In genomic region chr7:140855181-140855580, GRCm38 (mm10) we compare ENCODE assay signal across 9 mouse cellular contexts. TPM values are rescaled to one million over a fixed set of nuclear protein-coding genes. Genes with fewer than 3 reads are reported as not detected.
DNase-seq lines count a peak whose midpoint lies in the region; ATAC-seq and TF ChIP-seq lines count a peak whose summit lies in the region.
"Had no signal": no experiment of that assay in that cellular context is flagged by ENCODE, and none has a peak within 500 bp of the region (broad histone marks: within the 10 kb centered on the region; RNA-seq: fewer than 3 reads in every experiment).

No protein-coding gene starts in this region.

- TF ChIP-seq RAD21 in MEL (IDR thresholded peaks at IDR 0.05; ENCODE audit: low read depth, low read length) = no peak

- WGBS in heart, embryonic 16.5 days = 70% methylated on average over 9 of the region's 9 CpGs
- 75% methylated on average over 9 of the region's 9 CpGs for WGBS in hindbrain, embryonic 11.5 days
- 80% methylated on average over 9 of the region's 9 CpGs for WGBS in midbrain, embryonic 10.5 days

- peaks cover 23% of the 10 kb centered on the region for H3K4me1 ChIP-seq in heart, embryonic 16.5 days (ENCODE audit: control insufficient read depth, insufficient read depth, low read length)
- peaks cover 3 to 19% of the 10 kb centered on the region in 2 experiments; a peak in 3 of 4 replicates for H3K4me1 ChIP-seq in MEL (ENCODE audit: control insufficient read depth in 1 of 2, insufficient read depth in 2 of 2, low read length in 2 of 2)
- peaks cover 8% of the 10 kb centered on the region for H3K4me1 ChIP-seq in hindbrain, embryonic 11.5 days (replicated peaks; ENCODE audit: control insufficient read depth, insufficient read depth, low read length)
- peaks cover 37% of the 10 kb centered on the region for H3K4me1 ChIP-seq in midbrain, embryonic 10.5 days

- H3K79me2 ChIP-seq in MEL (ENCODE audit: control insufficient read depth, insufficient read depth, low read length, poor library complexity) = peaks cover 37% of the 10 kb centered on the region

- peaks cover 47% of the 10 kb centered on the region for H3K36me3 ChIP-seq in heart, embryonic 16.5 days (ENCODE audit: control insufficient read depth, insufficient read depth)
- H3K36me3 ChIP-seq in MEL (ENCODE audit: control insufficient read depth in 1 of 2, insufficient read depth in 2 of 2, low read length in 2 of 2) = peaks cover 0 to 8% of the 10 kb centered on the region in 2 experiments; a peak in 2 of 4 replicates
- no peaks in the 10 kb centered on the region for H3K36me3 ChIP-seq in hindbrain, embryonic 11.5 days (ENCODE audit: control insufficient read depth, insufficient read depth, low read length)
- peaks cover 58% of the 10 kb centered on the region for H3K36me3 ChIP-seq in midbrain, embryonic 10.5 days

- H3K4me3 ChIP-seq in heart, embryonic 16.5 days (ENCODE audit: low read length) = peak overlapping the region; percentile 80
- H3K4me3 ChIP-seq in MEL (ENCODE audit: control insufficient read depth in 1 of 2, insufficient read depth in 1 of 2, low read depth in 2 of 2, low read length in 2 of 2) = peak overlapping the region; percentile 84 to 91
- peak overlapping the region; percentile 80 for H3K4me3 ChIP-seq in hindbrain, embryonic 11.5 days (ENCODE audit: low read depth, low read length)
- H3K4me3 ChIP-seq in midbrain, embryonic 10.5 days = peak overlapping the region; percentile 90

- H3K4me2 ChIP-seq in heart, embryonic 16.5 days (ENCODE audit: low read depth, low read length) = peak overlapping the region; percentile 98
- H3K4me2 ChIP-seq in hindbrain, embryonic 11.5 days (replicated peaks; ENCODE audit: low read depth, low read length) = peak overlapping the region; percentile 92

- no peak overlapping the region for H3K27ac ChIP-seq in heart, embryonic 16.5 days (ENCODE audit: low read length)
- peak overlapping the region; percentile 61 for H3K27ac ChIP-seq in MEL (ENCODE audit: control insufficient read depth, low read depth, low read length)
- no peak overlapping the region for H3K27ac ChIP-seq in hindbrain, embryonic 11.5 days (ENCODE audit: low read depth, low read length)
- H3K27ac ChIP-seq in midbrain, embryonic 10.5 days (replicated peaks) = peak overlapping the region; percentile 90; the same call in 1 of the 2 replicates

- no peaks in the 10 kb centered on the region for H3K27me3 ChIP-seq in heart, embryonic 16.5 days (ENCODE audit: control insufficient read depth, insufficient read depth, low read length)
- no peaks in the 10 kb centered on the region for H3K27me3 ChIP-seq in MEL (ENCODE audit: control insufficient read depth in 1 of 2, insufficient read depth in 2 of 2, low read length in 2 of 2)
- H3K27me3 ChIP-seq in hindbrain, embryonic 11.5 days (ENCODE audit: control insufficient read depth, insufficient read depth, low read length) = no peaks in the 10 kb centered on the region
- H3K27me3 ChIP-seq in midbrain, embryonic 10.5 days (ENCODE audit: low read depth, poor library complexity, severe bottlenecking) = no peaks in the 10 kb centered on the region

- no peak for TF ChIP-seq EP300 in MEL (IDR thresholded peaks at IDR 0.05; ENCODE audit: low read depth in 1 of 2, low read length in 2 of 2)

- TF ChIP-seq POLR2A in MEL (IDR thresholded peaks at IDR 0.05; ENCODE audit: control insufficient read depth in 1 of 2, insufficient read depth in 1 of 2, low read depth in 1 of 2, low read length in 2 of 2, poor library complexity in 1 of 2) = no peak

- H3K9ac ChIP-seq in heart, embryonic 16.5 days (ENCODE audit: low read length) = peak overlapping the region; percentile 80
- peak overlapping the region; percentile 75 for H3K9ac ChIP-seq in MEL (ENCODE audit: control insufficient read depth, low read depth, low read length, poor library complexity, severe bottlenecking)
- peak overlapping the region; percentile 32; the same call in 1 of the 2 replicates for H3K9ac ChIP-seq in hindbrain, embryonic 11.5 days (ENCODE audit: low read depth, low read length)

- ATAC-seq in heart, embryonic 16.5 days (replicated peaks; ENCODE audit: extremely low read depth, insufficient read depth, low FRiP score) = no peak
- ATAC-seq in hindbrain, embryonic 11.5 days (ENCODE audit: low FRiP score) = no peak

- no peaks in the 10 kb centered on the region for H3K9me3 ChIP-seq in heart, embryonic 16.5 days (replicated peaks; ENCODE audit: control insufficient read depth, low read length)
- no peaks in the 10 kb centered on the region for H3K9me3 ChIP-seq in MEL (replicated peaks; ENCODE audit: insufficient read depth, low read length)
- H3K9me3 ChIP-seq in hindbrain, embryonic 11.5 days (ENCODE audit: control insufficient read depth, low read length) = no peaks in the 10 kb centered on the region
- no peaks in the 10 kb centered on the region for H3K9me3 ChIP-seq in midbrain, embryonic 10.5 days (replicated peaks)

- no peak for DNase-seq in heart, adult 11 months
- DNase-seq in MEL (ENCODE audit: low read depth, low spot score) = no peak
- no peak for DNase-seq in hindbrain, embryonic 11.5 days (ENCODE audit: low spot score)
- DNase-seq in midbrain, embryonic 10.5 days (ENCODE audit: low spot score) = no peak
- DNase-seq in adrenal gland, adult 8-10 months = no peak
- DNase-seq in urinary bladder, postnatal 10 days (ENCODE audit: low spot score) = no peak
- no peak for DNase-seq in kidney, postnatal 36 days

- no peak for TF ChIP-seq CTCF in MEL (IDR thresholded peaks at IDR 0.05 in 2 of 3, conservative IDR thresholded peaks at IDR 0.05 in 1 of 3; ENCODE audit: control insufficient read depth in 1 of 3, insufficient read depth in 1 of 3, low read depth in 2 of 3, low read length in 3 of 3, poor library complexity in 1 of 3, severe bottlenecking in 1 of 3)

TF ChIP-seq in MEL, 35 proteins besides CTCF, POLR2A, EP300 and RAD21 (continues in another document):
- no peak for TF ChIP-seq MAZ (IDR thresholded peaks at IDR 0.05; ENCODE audit: low read depth, low read length)
- no peak for TF ChIP-seq ZMIZ1 (IDR thresholded peaks at IDR 0.05; ENCODE audit: low read depth, low read length)
- TF ChIP-seq MYB (IDR thresholded peaks at IDR 0.05; ENCODE audit: low read depth, low read length) = no peak
- TF ChIP-seq UBTF (IDR thresholded peaks at IDR 0.05; ENCODE audit: borderline replicate concordance, insufficient read depth, low read depth, low read length) = no peak
- TF ChIP-seq TAL1 (IDR thresholded peaks at IDR 0.05; ENCODE audit: low read length) = no peak
- no peak for TF ChIP-seq NELFE (IDR thresholded peaks at IDR 0.05; ENCODE audit: low read depth, low read length)
- no peak for TF ChIP-seq GABPA (IDR thresholded peaks at IDR 0.05; ENCODE audit: low read depth, low read length)
- no peak for TF ChIP-seq SIN3A (IDR thresholded peaks at IDR 0.05; ENCODE audit: low read length)
- TF ChIP-seq TCF12 (IDR thresholded peaks at IDR 0.05; ENCODE audit: low read depth, low read length) = no peak
- no peak for TF ChIP-seq USF2 (IDR thresholded peaks at IDR 0.05; ENCODE audit: borderline replicate concordance in 1 of 2, insufficient read depth in 1 of 2, low read depth in 1 of 2, low read length in 2 of 2)
- TF ChIP-seq RCOR1 (IDR thresholded peaks at IDR 0.05; ENCODE audit: low read depth, low read length) = no peak

RNA-seq across cellular contexts. Expression of gene Gm45785, which starts 0.9 kb away (rescaled TPM):
- polyA plus RNA-seq in heart, embryonic 16.5 days (2015; fragmentation: Nextera tagmentation; extraction: Ambion mirVana) = not detected in 2 replicates
- total RNA-seq in MEL (2012; rRNA removed) = not detected in 2 replicates
- polyA plus RNA-seq in MEL (2012; ENCODE audit: insufficient read depth in 1 of 2, insufficient read length in 2 of 2, low read depth in 1 of 2, low replicate concordance in 2 of 2, missing spikeins in 1 of 2) = not detected
- not detected in 2 replicates for polyA plus RNA-seq in hindbrain, embryonic 11.5 days (2014; fragmentation: Nextera tagmentation; extraction: Ambion mirVana)
- not detected in 2 replicates for polyA plus RNA-seq in midbrain, embryonic 10.5 days (2016; fragmentation: Nextera tagmentation; extraction: Ambion mirVana)
- total RNA-seq in adrenal gland, adult 8-10 months (2022) = 1 to 10 TPM in 2 of 4 experiments, not detected in 2; 1.0 to 1.2 TPM

RNA-seq across cellular contexts. Expression of gene Ric8a, which starts 1.6 kb away (rescaled TPM):
- polyA plus RNA-seq in heart, embryonic 16.5 days (2015; fragmentation: Nextera tagmentation; extraction: Ambion mirVana) = 43.7 and 50.4 TPM in 2 replicates
- 44.5 and 52.3 TPM in 2 replicates for total RNA-seq in MEL (2012; rRNA removed)
- polyA plus RNA-seq in MEL (2012; ENCODE audit: insufficient read depth in 1 of 2, insufficient read length in 2 of 2, low read depth in 1 of 2, low replicate concordance in 2 of 2, missing spikeins in 1 of 2) = 10 to 100 TPM in 1 of 2 experiments, not detected in 1; 63.4 TPM
- polyA plus RNA-seq in hindbrain, embryonic 11.5 days (2014; fragmentation: Nextera tagmentation; extraction: Ambion mirVana) = 74.6 and 74.8 TPM in 2 replicates
- polyA plus RNA-seq in midbrain, embryonic 10.5 days (2016; fragmentation: Nextera tagmentation; extraction: Ambion mirVana) = 54.3 and 71.1 TPM in 2 replicates
- total RNA-seq in adrenal gland, adult 8-10 months (2022) = 10 to 100 TPM; 59.8 to 87.7 (median 75.9) TPM

RNA-seq across cellular contexts. Expression of gene Bet1l, which starts 2.2 kb away (rescaled TPM):
- 31.6 and 39.5 TPM in 2 replicates for polyA plus RNA-seq in heart, embryonic 16.5 days (2015; fragmentation: Nextera tagmentation; extraction: Ambion mirVana)
- 12.1 and 16.0 TPM in 2 replicates for total RNA-seq in MEL (2012; rRNA removed)
- polyA plus RNA-seq in MEL (2012; ENCODE audit: insufficient read depth in 1 of 2, insufficient read length in 2 of 2, low read depth in 1 of 2, low replicate concordance in 2 of 2, missing spikeins in 1 of 2) = 10 to 100 TPM in 1 of 2 experiments, not detected in 1; 26.2 TPM
- 24.2 and 28.9 TPM in 2 replicates for polyA plus RNA-seq in hindbrain, embryonic 11.5 days (2014; fragmentation: Nextera tagmentation; extraction: Ambion mirVana)
- polyA plus RNA-seq in midbrain, embryonic 10.5 days (2016; fragmentation: Nextera tagmentation; extraction: Ambion mirVana) = 20.1 and 25.9 TPM in 2 replicates
- 10 to 100 TPM; 37.7 to 53.3 (median 46.1) TPM for total RNA-seq in adrenal gland, adult 8-10 months (2022)

RNA-seq across cellular contexts. Expression of gene Odf3, which starts 7.6 kb away (rescaled TPM):
- polyA plus RNA-seq in heart, embryonic 16.5 days (2015; fragmentation: Nextera tagmentation; extraction: Ambion mirVana) = not detected in 2 replicates
- not detected in 2 replicates for total RNA-seq in MEL (2012; rRNA removed)
- not detected for polyA plus RNA-seq in MEL (2012; ENCODE audit: insufficient read depth in 1 of 2, insufficient read length in 2 of 2, low read depth in 1 of 2, low replicate concordance in 2 of 2, missing spikeins in 1 of 2)
- polyA plus RNA-seq in hindbrain, embryonic 11.5 days (2014; fragmentation: Nextera tagmentation; extraction: Ambion mirVana) = not detected in 2 replicates
- polyA plus RNA-seq in midbrain, embryonic 10.5 days (2016; fragmentation: Nextera tagmentation; extraction: Ambion mirVana) = not detected in 2 replicates
- total RNA-seq in adrenal gland, adult 8-10 months (2022) = 1 to 10 TPM in 2 of 4 experiments, under 1 TPM in 1, not detected in 1; 0.23 to 1.3 (median 1.2) TPM
- total RNA-seq: monocyte, adult 5-6 weeks had no signal

RNA-seq across cellular contexts. Expression of gene Scgb1c1, which starts 9.8 kb away (rescaled TPM):
- polyA plus RNA-seq in heart, embryonic 16.5 days (2015; fragmentation: Nextera tagmentation; extraction: Ambion mirVana) = 0.62 and 0.84 TPM in 2 replicates
- total RNA-seq in MEL (2012; rRNA removed) = not detected in 2 replicates
- not detected for polyA plus RNA-seq in MEL (2012; ENCODE audit: insufficient read depth in 1 of 2, insufficient read length in 2 of 2, low read depth in 1 of 2, low replicate concordance in 2 of 2, missing spikeins in 1 of 2)
- polyA plus RNA-seq in hindbrain, embryonic 11.5 days (2014; fragmentation: Nextera tagmentation; extraction: Ambion mirVana) = not detected in 2 replicates
- not detected in 2 replicates for polyA plus RNA-seq in midbrain, embryonic 10.5 days (2016; fragmentation: Nextera tagmentation; extraction: Ambion mirVana)
- total RNA-seq in adrenal gland, adult 8-10 months (2022) = not detected
- total RNA-seq: monocyte, adult 5-6 weeks had no signal

Comparison
In these comparisons a context has a peak if more than half of its experiments do, and no peak if none do; other contexts are left out.
1. H3K27ac ChIP-seq: peak in MEL (single experiment) and midbrain, embryonic 10.5 days (single experiment); none in heart, embryonic 16.5 days (single experiment) and hindbrain, embryonic 11.5 days (single experiment).
2. Peak in every context shown above with its lines, with median percentiles within 50 percentile points of each other: H3K4me3 ChIP-seq and H3K9ac ChIP-seq.